Mouse (Mus musculus): ENCODE measurements around the gene Kctd4.

GRCm38 (mm10) chr14:75912665-75913064 lies 42.1 kb upstream of the Kctd4 start:
- TF ChIP-seq CTCF (IDR thresholded peaks at IDR 0.05) (no peak), POLR2A (IDR thresholded peaks at IDR 0.05; ENCODE audit: insufficient read depth, low read depth, low read length) (no peak)
